Mouse (Mus musculus) colon, adult 2 months (tissue): Measurements from ENCODE around the gene Acsl1. TPM values are rescaled to one million over a fixed set of nuclear protein-coding genes. Genes with fewer than 3 reads are reported as not detected.

ENCODE experiments used
- polyA plus RNA-seq: library from polyadenylated mRNA; depleted of rRNA; stranded (reverse); fragments of >200 nt; gene quantifications from 2 replicates; pipeline ENCODE4 v1.2.3, GENCODE M21; 2012; rRNA removed

The Acsl1 gene
- polyA plus RNA-seq, result 10.3 and 13.6 TPM in 2 replicates

GRCm38 (mm10) chr8:46470792-46471781, at the start of gene Acsl1:
Acsl1 (plus strand) TSS chr8:46471037.

DNA sequence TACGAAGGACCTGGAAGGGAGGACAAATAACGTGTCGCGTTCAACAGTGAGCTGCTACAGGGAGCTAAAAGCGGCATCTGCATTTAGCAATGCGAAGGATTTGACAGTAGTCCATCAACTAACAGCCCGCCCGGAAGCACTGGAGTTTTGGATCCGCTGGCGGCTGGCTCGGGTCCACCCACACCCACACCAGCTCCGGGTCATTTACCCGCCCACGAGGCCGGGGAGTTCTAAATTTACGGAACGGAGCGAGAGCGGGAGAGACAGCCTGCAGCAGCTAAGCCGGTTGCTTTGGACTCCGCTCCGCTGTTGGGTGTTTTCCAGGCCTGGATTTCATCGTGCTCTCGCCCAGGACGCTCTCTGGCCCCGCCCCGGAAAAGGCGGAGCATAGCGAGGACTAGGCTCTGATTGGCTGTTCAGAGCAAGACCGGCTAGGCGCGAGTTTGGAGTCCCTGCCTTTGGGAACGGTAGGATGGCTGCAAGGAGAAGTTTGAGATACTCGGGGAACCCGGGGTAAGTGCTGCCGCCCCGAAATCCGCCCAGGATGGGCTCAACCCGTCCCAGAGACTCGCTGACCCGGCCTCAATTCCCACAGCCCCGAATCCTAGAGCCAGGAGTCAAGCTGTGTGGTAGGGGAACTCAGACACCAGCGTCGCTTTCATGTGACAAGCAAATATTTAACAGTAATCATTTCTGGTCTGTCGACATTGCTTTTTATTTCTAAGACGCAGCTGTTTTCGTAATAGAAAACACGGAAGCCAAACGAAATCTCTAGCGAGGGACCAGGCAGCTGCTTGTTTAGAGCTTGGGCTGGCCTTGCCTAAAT, 81.0 kb downstream of the Acsl1 start, which contains the start of gene Cenpu:
Gene Cenpu, plus strand, starts transcription at position 414 of the 826 bp plus-strand sequence.

Other genes starting within 250 kb of the Acsl1 start
- not detected in 2 replicates for gene Helt, start 176.4 kb upstream of the Acsl1 start, polyA plus RNA-seq
- gene Cenpu, start 81.0 kb downstream of the Acsl1 start, polyA plus RNA-seq, result 0.91 and 3.5 TPM in 2 replicates
- gene Primpol, start 146.2 kb downstream of the Acsl1 start, polyA plus RNA-seq, result 0.88 and 0.92 TPM in 2 replicates
- 7.1 and 9.9 TPM in 2 replicates for gene Casp3, start 146.3 kb downstream of the Acsl1 start, polyA plus RNA-seq